Comparison of ENCODE assay signal across 9 mouse cellular contexts in the genomic region with DNA sequence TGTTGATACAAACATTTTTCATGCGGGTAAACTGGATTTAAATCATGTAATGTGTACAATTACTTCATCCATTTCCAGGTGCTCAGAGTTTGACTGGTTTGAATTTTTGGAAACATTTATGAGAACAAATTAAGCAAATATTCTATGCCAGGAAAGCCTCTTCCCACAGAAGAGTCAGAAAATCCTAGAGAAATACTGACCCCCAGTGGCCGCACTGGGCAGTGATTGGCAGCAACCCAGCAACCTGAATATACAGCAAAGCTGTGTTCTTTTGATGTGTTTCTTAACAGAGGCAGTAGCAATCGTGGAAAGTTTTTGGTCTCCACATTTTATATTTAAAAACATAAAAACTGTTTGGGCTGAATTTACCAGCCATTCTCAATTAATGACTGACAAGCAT.
DNase-seq lines count a peak whose midpoint lies in the region; ATAC-seq and TF ChIP-seq lines count a peak whose summit lies in the region.
"Had no signal": no experiment of that assay in that cellular context is flagged by ENCODE, and none has a peak within 500 bp of the region (broad histone marks: within the 10 kb centered on the region; RNA-seq: fewer than 3 reads in every experiment).

No protein-coding gene starts in this region.

- H3K4me2 ChIP-seq in intestine, postnatal 0 days (replicated peaks; ENCODE audit: low read depth), result no peak overlapping the region
- no peak overlapping the region for H3K4me2 ChIP-seq in intestine, embryonic 16.5 days (ENCODE audit: low read depth, low read length)
- no peak overlapping the region for H3K4me2 ChIP-seq in hindbrain, embryonic 16.5 days (ENCODE audit: low read length)
- H3K4me2 ChIP-seq: lung, embryonic 15.5 days had no signal

- no peak overlapping the region for H3K27ac ChIP-seq in intestine, postnatal 0 days (ENCODE audit: low read depth, low read length)
- H3K27ac ChIP-seq in intestine, embryonic 16.5 days (ENCODE audit: low read length), result no peak overlapping the region
- no peak overlapping the region for H3K27ac ChIP-seq in hindbrain, embryonic 16.5 days (ENCODE audit: low read depth, low read length)
- H3K27ac ChIP-seq: lung, embryonic 15.5 days had no signal

- H3K9ac ChIP-seq in intestine, postnatal 0 days (ENCODE audit: low read depth, low read length), result no peak overlapping the region
- H3K9ac ChIP-seq in intestine, embryonic 16.5 days (ENCODE audit: low read depth, low read length), result no peak overlapping the region
- H3K9ac ChIP-seq in hindbrain, embryonic 16.5 days (ENCODE audit: low read depth, low read length), result no peak overlapping the region
- H3K9ac ChIP-seq: lung, embryonic 15.5 days had no signal

- 22% methylated on average over 3 of the region's 3 CpGs for WGBS in intestine, postnatal 0 days
- 26% methylated on average over 3 of the region's 3 CpGs for WGBS in intestine, embryonic 16.5 days
- 26% methylated on average over 3 of the region's 3 CpGs for WGBS in hindbrain, embryonic 16.5 days

- H3K36me3 ChIP-seq in intestine, postnatal 0 days (ENCODE audit: control insufficient read depth, insufficient read depth), result no peaks in the 10 kb centered on the region
- no peaks in the 10 kb centered on the region for H3K36me3 ChIP-seq in intestine, embryonic 16.5 days (ENCODE audit: control insufficient read depth, insufficient read depth, low read length)
- peaks cover 19% of the 10 kb centered on the region for H3K36me3 ChIP-seq in hindbrain, embryonic 16.5 days (ENCODE audit: control insufficient read depth, insufficient read depth, low read length)
- H3K36me3 ChIP-seq: lung, embryonic 15.5 days had no signal

- H3K27me3 ChIP-seq in intestine, postnatal 0 days (replicated peaks; ENCODE audit: control insufficient read depth, insufficient read depth, low read length), result no peaks in the 10 kb centered on the region
- no peaks in the 10 kb centered on the region for H3K27me3 ChIP-seq in intestine, embryonic 16.5 days (replicated peaks; ENCODE audit: control insufficient read depth, insufficient read depth, low read length)
- H3K27me3 ChIP-seq in hindbrain, embryonic 16.5 days (replicated peaks; ENCODE audit: control insufficient read depth, insufficient read depth, low read length), result no peaks in the 10 kb centered on the region
- H3K27me3 ChIP-seq: lung, embryonic 15.5 days had no signal

- no peak overlapping the region for H3K4me3 ChIP-seq in intestine, postnatal 0 days (ENCODE audit: low read depth, low read length)
- no peak overlapping the region for H3K4me3 ChIP-seq in intestine, embryonic 16.5 days (ENCODE audit: low read length)
- H3K4me3 ChIP-seq in hindbrain, embryonic 16.5 days (ENCODE audit: low read length), result no peak overlapping the region
- H3K4me3 ChIP-seq: lung, embryonic 15.5 days had no signal

- no peak for ATAC-seq in intestine, postnatal 0 days
- ATAC-seq in intestine, embryonic 16.5 days, result no peak
- ATAC-seq in hindbrain, embryonic 16.5 days, result peak; percentile 63; the same call in 1 of the 2 replicates
- no peak for ATAC-seq in erythroid progenitor cell, adult 5-6 weeks (replicated peaks; ENCODE audit: low FRiP score, poor library complexity, severe bottlenecking)

- intact Hi-C loops in left cerebral cortex, postnatal 36 days (cut with DNase I), result loop anchor here (2.0 to 10.0 kb wide), 3 partner anchors 196 to 661 kb away; no protein-coding TSS in a partner anchor

- H3K4me1 ChIP-seq in intestine, postnatal 0 days (replicated peaks; ENCODE audit: control insufficient read depth, insufficient read depth, low read length), result no peaks in the 10 kb centered on the region
- no peaks in the 10 kb centered on the region for H3K4me1 ChIP-seq in intestine, embryonic 16.5 days (ENCODE audit: control insufficient read depth, insufficient read depth, low read length)
- H3K4me1 ChIP-seq in hindbrain, embryonic 16.5 days (ENCODE audit: control insufficient read depth, insufficient read depth, low read depth, low read length), result no peaks in the 10 kb centered on the region
- H3K4me1 ChIP-seq: lung, embryonic 15.5 days had no signal

- peak; percentile 81 for TF ChIP-seq CTCF in intestine, postnatal 0 days (IDR thresholded peaks at IDR 0.05; ENCODE audit: low read depth)

- no peaks in the 10 kb centered on the region for H3K9me3 ChIP-seq in intestine, postnatal 0 days (ENCODE audit: control insufficient read depth)
- H3K9me3 ChIP-seq in intestine, embryonic 16.5 days (ENCODE audit: control insufficient read depth, low read length), result no peaks in the 10 kb centered on the region
- no peaks in the 10 kb centered on the region for H3K9me3 ChIP-seq in hindbrain, embryonic 16.5 days (ENCODE audit: control insufficient read depth, low read length)
- H3K9me3 ChIP-seq: lung, embryonic 15.5 days had no signal

- peak; percentile 71 to 72 for DNase-seq in adrenal gland, adult 18-20 months (ENCODE audit: low spot score in 2 of 2)
- DNase-seq in embryo, embryonic 11 days, result peak; percentile 70
- peak; percentile 39 to 64 for DNase-seq in left cerebral cortex, postnatal 36 days (ENCODE audit: low spot score in 2 of 2)
- peak; percentile 49 for DNase-seq in ovary, postnatal 36 days (ENCODE audit: low spot score)
